Mouse (Mus musculus): ENCODE data around the gene Dpep2nb.

- TF ChIP-seq GATA1 (IDR thresholded peaks at IDR 0.05; ENCODE audit: borderline replicate concordance, low read length): no peak
- TF ChIP-seq FLI1 (IDR thresholded peaks at IDR 0.05; ENCODE audit: low read length): no peak
Observed at GRCm38 (mm10) chr8:105961536-105961935, 44.2 kb downstream of the Dpep2nb start.

All from megakaryocyte, embryonic 14.5 days (primary cell).